Mouse (Mus musculus) limb, embryonic 15.5 days (tissue): ENCODE measurements around the gene Arfgef3. TPM values are rescaled to one million over a fixed set of nuclear protein-coding genes. Genes with fewer than 3 reads are reported as not detected.

Source experiments
- ATAC-seq: fragments of 200-750 bp; cut with Nextera tagmentation; 2 replicates; pipeline ENCODE4 v1.8.0; 2017; ENCODE audit warnings: low read depth, moderate TSS enrichment; ENCODE audit not compliant: insufficient number of reproducible peaks, low FRiP score, low TSS enrichment
- H3K27ac ChIP-seq: fragments of 300-500 bp; sonication (generic); 2 replicates; pipeline ENCODE4 v1.5.1; 2015; ENCODE audit warnings: moderate library complexity, mild to moderate bottlenecking, inconsistent platforms
- H3K27me3 ChIP-seq: fragments of 300-500 bp; sonication (generic); 2 replicates; pipeline ENCODE4 v1.6.1; 2015; ENCODE audit warnings: inconsistent platforms
- H3K36me3 ChIP-seq: fragments of 300-500 bp; sonication (generic); 2 replicates; pipeline ENCODE4 v1.6.1; 2015; ENCODE audit warnings: inconsistent platforms
- H3K4me1 ChIP-seq: fragments of 300-500 bp; sonication (generic); 2 replicates; pipeline ENCODE4 v1.6.1; 2015; ENCODE audit warnings: inconsistent platforms
- H3K4me2 ChIP-seq: fragments of 300-500 bp; sonication (generic); 2 replicates; pipeline ENCODE4 v1.6.1; 2015; ENCODE audit warnings: mild to moderate bottlenecking, inconsistent platforms
- H3K4me3 ChIP-seq: fragments of 300-500 bp; sonication (generic); 2 replicates; pipeline ENCODE4 v1.5.1; 2015; ENCODE audit warnings: mild to moderate bottlenecking, inconsistent platforms
- H3K9ac ChIP-seq: fragments of 300-500 bp; sonication (generic); 2 replicates; pipeline ENCODE4 v1.6.1; 2015; ENCODE audit warnings: inconsistent platforms
- H3K9me3 ChIP-seq: fragments of 300-500 bp; sonication (generic); 2 replicates; pipeline ENCODE4 v1.6.1; 2016; ENCODE audit warnings: inconsistent platforms
- WGBS: fragments of 180-500 bp; shearing (Covaris S2); methylation state at CpG from one replicate; pipeline ENCODE4 v1.1.7; 2015; 5-methylcytosine and 5-hydroxymethylcytosine counted together
- polyA plus RNA-seq: library from polyadenylated mRNA; unstranded; fragments of >200 nt; fragmentation: Nextera tagmentation; extraction: Ambion mirVana; gene quantifications from 2 replicates; pipeline ENCODE4 v1.2.1, GENCODE M21; 2015

Arfgef3 gene
- polyA plus RNA-seq, 1 experiment from 2014 or later: 1.2 TPM

DNA sequence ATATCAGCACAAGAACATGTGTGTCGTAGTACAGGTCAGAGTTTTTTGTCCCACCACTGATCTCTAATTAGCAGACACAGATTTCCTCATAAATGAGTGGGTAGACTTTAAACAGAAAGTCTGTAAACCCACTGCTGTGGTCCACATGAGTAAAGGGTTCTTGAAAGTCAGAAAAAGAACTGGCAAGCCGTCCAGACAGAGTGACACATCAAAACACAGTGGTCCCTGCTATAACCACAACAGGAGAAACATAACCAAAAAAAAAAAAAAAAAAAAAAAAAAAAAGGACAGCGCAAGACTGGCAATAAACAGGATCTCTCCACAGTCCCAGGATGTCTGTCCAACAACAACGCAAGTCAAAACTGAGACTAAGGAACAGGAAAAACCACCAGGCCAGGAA, 64.9 kb downstream of the Arfgef3 start:
- H3K27ac ChIP-seq: no peak overlapping the region
- H3K9me3 ChIP-seq: no peaks in the 10 kb centered on the region; the same call in 1 of the 2 replicates
- no peak overlapping the region for H3K9ac ChIP-seq
- 73% methylated on average over 4 of the region's 4 CpGs for WGBS
- no peak for ATAC-seq
- no peak overlapping the region for H3K4me3 ChIP-seq
- no peaks in the 10 kb centered on the region for H3K27me3 ChIP-seq
- no peaks in the 10 kb centered on the region for H3K4me1 ChIP-seq
- no peaks in the 10 kb centered on the region for H3K36me3 ChIP-seq
- no peak overlapping the region for H3K4me2 ChIP-seq

DNA sequence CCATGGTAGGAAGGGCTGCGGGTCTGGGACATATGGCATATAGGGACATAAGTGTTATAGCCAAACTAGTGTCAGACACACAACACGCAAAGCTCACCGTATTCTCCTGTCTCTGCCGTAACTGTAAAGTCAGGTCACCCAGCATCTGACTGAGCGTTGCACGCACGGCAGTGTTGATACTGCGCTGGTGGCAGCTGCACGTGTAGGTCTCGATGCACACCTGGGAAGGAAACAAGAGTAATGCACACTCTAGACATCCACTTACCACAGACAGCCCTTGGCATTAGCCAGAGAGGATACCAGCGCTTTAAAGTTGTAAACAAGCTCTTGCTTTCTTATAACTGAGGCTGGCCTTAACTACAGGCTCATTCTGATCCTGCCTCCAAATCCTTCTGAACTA, 79.0 kb downstream of the Arfgef3 start:
- Histone ChIP-seq H3K9ac (no peak overlapping the region), H3K4me2 (no peak overlapping the region), H3K27ac (no peak overlapping the region), H3K27me3 (no peaks in the 10 kb centered on the region), H3K4me1 (no peaks in the 10 kb centered on the region), H3K36me3 (no peaks in the 10 kb centered on the region), H3K9me3 (no peaks in the 10 kb centered on the region), H3K4me3 (no peak overlapping the region)
- ATAC-seq: no peak
- 92% methylated on average over 11 of the region's 11 CpGs for WGBS

DNA sequence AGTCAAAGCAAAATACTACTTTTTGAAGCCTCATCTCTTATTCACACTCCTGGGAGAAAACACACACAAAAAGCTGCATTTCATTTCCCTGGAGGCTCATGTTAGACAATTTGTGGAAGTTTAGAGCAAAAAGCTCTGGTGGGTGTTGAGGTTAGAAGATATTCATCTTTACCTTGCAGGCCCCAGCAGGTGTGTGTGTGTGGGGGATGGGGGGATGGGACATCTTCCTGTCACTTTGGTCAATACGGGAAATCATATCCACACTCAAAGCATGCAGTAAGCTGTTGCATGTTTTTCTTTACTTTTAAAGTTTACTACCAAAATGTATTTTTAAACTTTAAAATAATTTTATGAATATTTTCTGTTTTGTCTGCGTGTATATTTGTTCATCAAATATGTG, 79.7 kb downstream of the Arfgef3 start:
- Histone ChIP-seq H3K27me3 (no peaks in the 10 kb centered on the region), H3K4me3 (no peak overlapping the region), H3K36me3 (no peaks in the 10 kb centered on the region), H3K4me2 (no peak overlapping the region), H3K9ac (no peak overlapping the region), H3K27ac (no peak overlapping the region), H3K9me3 (no peaks in the 10 kb centered on the region), H3K4me1 (no peaks in the 10 kb centered on the region)
- no peak for ATAC-seq
- WGBS: 65% methylated on average over 2 of the region's 2 CpGs

DNA sequence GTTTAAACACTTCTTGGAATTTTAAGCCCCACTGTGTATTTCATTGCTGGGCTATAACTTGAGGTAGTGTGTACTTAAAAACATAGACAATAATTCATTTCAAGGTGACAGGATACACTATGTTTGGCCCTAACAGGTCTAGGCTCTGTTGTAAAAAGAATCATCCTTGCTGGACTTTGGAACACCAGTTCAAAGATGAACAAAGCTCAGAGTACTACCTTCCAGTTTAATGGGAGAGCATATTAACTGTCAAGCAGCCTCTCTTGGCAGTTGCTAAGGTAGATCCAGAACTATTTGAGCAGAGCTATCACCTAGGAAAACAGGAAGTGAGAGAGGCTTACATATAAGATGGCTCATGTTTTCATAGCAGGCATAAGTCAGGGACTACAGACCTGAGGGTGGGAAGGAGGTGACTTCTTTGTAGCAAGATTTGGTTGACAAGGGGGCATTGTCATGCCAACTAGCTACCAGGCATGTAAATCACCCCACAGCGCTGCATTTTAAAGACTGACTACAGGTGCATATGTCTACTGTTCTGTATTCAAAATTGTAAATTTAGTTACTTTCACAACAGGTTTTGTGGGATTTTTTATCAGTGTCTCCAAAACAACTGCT, 82.0 kb downstream of the Arfgef3 start:
- Histone ChIP-seq H3K9me3 (no peaks in the 10 kb centered on the region), H3K4me3 (no peak overlapping the region), H3K27me3 (no peaks in the 10 kb centered on the region), H3K27ac (no peak overlapping the region), H3K9ac (no peak overlapping the region), H3K36me3 (no peaks in the 10 kb centered on the region), H3K4me1 (no peaks in the 10 kb centered on the region), H3K4me2 (no peak overlapping the region)
- 83% methylated on average over 1 of the region's 1 CpGs for WGBS
- ATAC-seq: no peak

DNA sequence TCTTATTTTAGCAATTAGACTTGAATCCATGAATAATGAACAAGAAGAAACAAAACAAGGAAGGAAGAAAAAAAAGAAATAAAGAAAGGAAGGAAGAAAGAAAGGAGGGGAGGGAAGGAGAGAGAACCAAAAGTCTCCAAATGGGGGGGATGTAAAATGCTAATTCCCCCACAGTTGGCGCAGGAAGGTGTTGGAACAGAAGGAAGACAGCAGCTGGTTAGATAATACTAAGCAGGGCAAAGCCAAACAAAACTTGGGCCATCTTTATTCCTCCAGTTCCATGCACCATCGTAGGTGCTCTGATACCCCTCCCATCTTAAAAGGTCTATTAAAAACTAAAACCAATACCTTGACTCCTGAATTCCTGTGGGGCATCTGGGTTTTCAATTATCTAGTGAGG, 82.8 kb downstream of the Arfgef3 start:
- WGBS: 87% methylated on average over 2 of the region's 2 CpGs
- no peak overlapping the region for H3K4me2 ChIP-seq
- no peaks in the 10 kb centered on the region for H3K9me3 ChIP-seq
- no peaks in the 10 kb centered on the region for H3K36me3 ChIP-seq
- H3K4me1 ChIP-seq: no peaks in the 10 kb centered on the region
- no peaks in the 10 kb centered on the region for H3K27me3 ChIP-seq
- no peak overlapping the region for H3K4me3 ChIP-seq
- ATAC-seq: no peak
- H3K9ac ChIP-seq: no peak overlapping the region
- H3K27ac ChIP-seq: no peak overlapping the region

DNA sequence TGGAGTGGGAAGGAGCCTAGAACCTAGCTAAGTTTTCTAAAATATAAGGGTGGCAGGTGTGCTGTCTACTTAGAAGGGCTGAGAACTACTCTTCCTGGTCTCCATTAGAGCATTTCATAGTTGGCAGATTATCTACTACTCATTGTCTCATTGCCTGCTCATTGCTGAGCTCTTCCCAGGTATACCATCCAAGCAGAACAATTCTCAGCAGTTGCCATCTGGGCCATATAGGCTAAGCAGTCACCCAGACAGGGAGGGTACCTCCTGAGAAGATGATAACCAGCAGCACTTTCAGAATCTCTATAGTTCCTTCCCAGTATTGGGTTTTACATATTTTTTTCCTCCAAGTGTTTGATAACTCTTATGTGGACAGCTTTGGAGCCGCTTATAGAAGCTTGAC, 86.2 kb downstream of the Arfgef3 start:
- no peaks in the 10 kb centered on the region for H3K27me3 ChIP-seq
- H3K4me3 ChIP-seq: no peak overlapping the region
- 88% methylated on average over 1 of the region's 1 CpGs for WGBS
- H3K4me2 ChIP-seq: no peak overlapping the region
- no peak overlapping the region for H3K27ac ChIP-seq
- H3K36me3 ChIP-seq: no peaks in the 10 kb centered on the region
- no peaks in the 10 kb centered on the region for H3K4me1 ChIP-seq
- no peak for ATAC-seq
- H3K9me3 ChIP-seq: no peaks in the 10 kb centered on the region
- no peak overlapping the region for H3K9ac ChIP-seq

DNA sequence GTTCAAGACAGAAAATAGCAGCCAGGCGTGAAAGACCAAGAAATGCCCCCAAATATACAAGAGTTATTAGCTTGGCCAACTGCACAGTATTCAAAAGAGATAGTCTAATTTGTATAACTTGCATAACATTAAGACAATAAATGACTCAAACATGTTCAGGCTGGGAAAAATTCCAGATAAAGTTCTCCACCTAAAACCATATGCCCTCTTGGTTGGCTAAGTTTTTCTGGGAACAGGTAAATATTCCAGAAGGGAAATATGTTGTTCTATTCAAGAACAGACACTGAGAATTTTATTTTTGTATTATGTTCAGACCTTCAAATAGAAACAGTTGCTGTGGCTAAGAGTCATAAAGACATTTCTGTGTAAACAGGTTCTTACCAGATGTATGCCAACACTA, 96.7 kb downstream of the Arfgef3 start:
- H3K4me2 ChIP-seq: no peak overlapping the region
- H3K36me3 ChIP-seq: no peaks in the 10 kb centered on the region
- no peaks in the 10 kb centered on the region for H3K4me1 ChIP-seq
- H3K27me3 ChIP-seq: no peaks in the 10 kb centered on the region
- no peaks in the 10 kb centered on the region for H3K9me3 ChIP-seq
- H3K9ac ChIP-seq: no peak overlapping the region
- ATAC-seq: no peak
- no peak overlapping the region for H3K27ac ChIP-seq
- H3K4me3 ChIP-seq: no peak overlapping the region
- WGBS: 72% methylated on average over 1 of the region's 1 CpGs

DNA sequence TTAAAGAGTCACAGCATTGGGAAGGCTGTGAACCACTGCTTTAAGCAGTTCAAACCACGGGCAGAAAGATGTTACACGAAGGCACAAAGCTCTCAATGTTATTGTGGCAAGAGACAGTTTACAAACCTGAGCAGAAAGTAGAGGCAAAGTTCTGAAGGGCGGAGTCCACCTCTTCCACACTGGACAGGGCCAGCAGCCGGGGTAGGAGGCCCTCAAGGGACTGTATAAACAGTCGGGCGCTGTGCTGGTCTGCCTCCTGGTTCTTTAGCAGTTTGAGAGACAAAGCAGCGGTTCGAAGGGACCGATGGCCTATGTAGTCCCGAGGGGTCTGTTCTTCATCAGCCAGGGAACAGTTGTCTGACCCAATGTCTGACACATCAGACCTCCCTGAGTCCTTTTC, 97.7 kb downstream of the Arfgef3 start:
- no peak overlapping the region for H3K27ac ChIP-seq
- H3K9ac ChIP-seq: no peak overlapping the region
- H3K9me3 ChIP-seq: no peaks in the 10 kb centered on the region
- H3K4me3 ChIP-seq: no peak overlapping the region
- no peaks in the 10 kb centered on the region for H3K4me1 ChIP-seq
- no peak overlapping the region for H3K4me2 ChIP-seq
- ATAC-seq: no peak
- 76% methylated on average over 10 of the region's 10 CpGs for WGBS
- H3K36me3 ChIP-seq: no peaks in the 10 kb centered on the region
- H3K27me3 ChIP-seq: no peaks in the 10 kb centered on the region

DNA sequence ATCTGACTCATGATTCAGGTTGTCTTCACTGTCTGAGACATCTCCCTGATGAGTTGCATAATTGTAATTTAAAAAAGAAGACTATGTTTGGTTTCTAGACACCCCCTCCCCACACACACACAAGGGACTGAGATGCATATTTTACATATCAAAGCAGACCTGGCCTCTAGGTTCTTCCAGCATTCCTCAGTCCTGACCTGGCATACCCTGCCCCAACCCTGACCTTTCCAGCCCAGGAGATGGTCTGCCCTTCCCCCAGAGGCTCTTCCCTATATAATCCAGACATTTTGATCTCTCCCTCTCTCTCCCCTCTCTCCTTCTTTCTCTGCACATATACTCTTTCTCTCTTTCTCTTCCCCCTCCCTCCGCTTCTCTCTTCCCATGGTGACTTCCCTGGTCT, 99.4 kb downstream of the Arfgef3 start:
- no peak overlapping the region for H3K4me2 ChIP-seq
- no peak overlapping the region for H3K4me3 ChIP-seq
- no peaks in the 10 kb centered on the region for H3K9me3 ChIP-seq
- no peaks in the 10 kb centered on the region for H3K36me3 ChIP-seq
- no peak overlapping the region for H3K27ac ChIP-seq
- H3K27me3 ChIP-seq: no peaks in the 10 kb centered on the region
- no peaks in the 10 kb centered on the region for H3K4me1 ChIP-seq
- 89% methylated on average over 1 of the region's 1 CpGs for WGBS
- no peak for ATAC-seq
- H3K9ac ChIP-seq: no peak overlapping the region

DNA sequence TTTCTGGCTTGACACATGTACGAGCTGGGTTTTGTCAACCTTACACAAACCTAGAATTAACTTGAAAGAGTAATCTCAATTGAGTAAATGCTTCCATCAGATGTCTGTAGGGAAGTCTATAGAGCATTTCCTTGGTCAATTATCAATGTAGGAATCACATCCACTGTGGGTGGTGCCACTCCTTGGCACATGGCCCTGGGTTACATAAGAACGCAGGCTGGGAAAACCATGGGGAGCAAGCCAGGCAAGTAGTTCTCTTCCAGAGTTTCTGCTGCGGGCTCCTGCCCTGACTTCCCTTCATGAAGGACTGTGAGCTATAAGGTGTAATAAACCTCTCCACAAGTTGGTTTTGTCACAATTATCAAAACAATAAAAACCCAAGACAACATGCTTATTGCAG, 100.2 kb downstream of the Arfgef3 start:
- no peaks in the 10 kb centered on the region for H3K4me1 ChIP-seq
- WGBS: 71% methylated on average over 3 of the region's 3 CpGs
- no peak overlapping the region for H3K4me3 ChIP-seq
- H3K9ac ChIP-seq: no peak overlapping the region
- no peaks in the 10 kb centered on the region for H3K36me3 ChIP-seq
- no peak overlapping the region for H3K27ac ChIP-seq
- no peaks in the 10 kb centered on the region for H3K27me3 ChIP-seq
- ATAC-seq: no peak
- H3K4me2 ChIP-seq: no peak overlapping the region
- H3K9me3 ChIP-seq: no peaks in the 10 kb centered on the region

DNA sequence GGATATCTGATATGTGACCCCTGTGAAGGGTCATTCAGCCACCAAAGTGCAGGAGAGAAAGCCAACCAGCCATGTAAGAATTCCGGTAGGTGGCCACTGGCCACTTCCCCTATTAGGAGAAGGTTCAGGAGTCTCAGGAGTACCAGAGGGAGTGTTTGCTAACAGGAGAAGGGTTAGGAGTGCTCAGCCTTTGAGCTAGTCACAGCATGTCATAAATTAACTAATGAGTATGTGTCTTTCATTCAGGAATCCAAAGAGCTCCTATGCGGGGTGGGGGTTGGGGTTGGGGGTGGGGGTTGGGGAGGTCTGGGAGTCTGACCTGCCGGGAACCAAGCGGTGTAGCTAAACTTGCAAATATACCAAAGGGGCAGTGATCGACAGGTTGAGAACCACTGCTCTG, 100.9 kb downstream of the Arfgef3 start:
- no peaks in the 10 kb centered on the region for H3K36me3 ChIP-seq
- no peaks in the 10 kb centered on the region for H3K27me3 ChIP-seq
- H3K4me3 ChIP-seq: no peak overlapping the region
- no peak overlapping the region for H3K9ac ChIP-seq
- H3K4me1 ChIP-seq: no peaks in the 10 kb centered on the region
- no peaks in the 10 kb centered on the region for H3K9me3 ChIP-seq
- no peak overlapping the region for H3K27ac ChIP-seq
- ATAC-seq: no peak
- H3K4me2 ChIP-seq: no peak overlapping the region
- 59% methylated on average over 5 of the region's 5 CpGs for WGBS

DNA sequence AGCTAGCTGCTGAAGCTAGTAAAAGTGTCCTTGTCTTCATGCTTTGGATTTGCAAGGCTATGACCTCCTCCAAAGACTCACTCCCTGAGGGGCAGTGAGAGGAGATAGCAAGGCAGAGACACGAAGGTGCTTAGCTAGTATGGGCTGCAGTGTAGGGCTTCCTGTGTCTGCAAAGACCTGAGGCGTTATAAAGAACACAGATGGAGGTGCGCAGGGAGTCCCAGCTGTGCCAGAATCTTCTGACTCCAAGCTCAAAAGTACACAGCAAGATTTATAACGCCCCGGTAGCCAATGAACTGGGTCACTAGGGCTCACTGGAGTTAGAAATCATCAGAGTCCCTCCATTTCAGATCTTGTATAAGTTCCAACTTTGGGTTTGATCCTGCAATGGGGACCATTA, 103.2 kb downstream of the Arfgef3 start:
- no peaks in the 10 kb centered on the region for H3K9me3 ChIP-seq
- no peak for ATAC-seq
- no peak overlapping the region for H3K27ac ChIP-seq
- no peak overlapping the region for H3K9ac ChIP-seq
- H3K4me2 ChIP-seq: no peak overlapping the region
- no peak overlapping the region for H3K4me3 ChIP-seq
- H3K27me3 ChIP-seq: no peaks in the 10 kb centered on the region
- no peaks in the 10 kb centered on the region for H3K4me1 ChIP-seq
- H3K36me3 ChIP-seq: no peaks in the 10 kb centered on the region
- WGBS: 78% methylated on average over 5 of the region's 5 CpGs

DNA sequence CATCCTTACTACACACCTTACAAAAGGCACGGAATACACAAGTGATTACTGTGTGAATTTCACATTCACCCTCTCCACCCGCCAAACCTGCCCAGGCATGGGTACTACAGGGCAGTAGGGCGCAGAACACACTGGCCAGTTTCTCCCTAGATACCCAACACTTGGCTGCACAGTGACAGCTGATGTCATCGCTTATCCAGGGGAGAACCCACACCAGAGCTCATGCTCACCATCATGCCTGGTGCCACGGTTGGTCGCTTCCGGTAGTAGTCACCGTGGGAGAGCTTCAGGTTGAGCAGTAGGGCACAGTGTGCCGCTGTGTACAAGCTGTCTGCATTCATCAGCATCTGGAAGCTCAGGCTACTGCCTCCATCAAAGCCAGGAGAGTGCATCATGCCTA, 108.3 kb downstream of the Arfgef3 start:
- Histone ChIP-seq H3K27me3 (no peaks in the 10 kb centered on the region), H3K4me1 (no peaks in the 10 kb centered on the region), H3K4me2 (no peak overlapping the region), H3K4me3 (no peak overlapping the region), H3K9me3 (no peaks in the 10 kb centered on the region), H3K36me3 (no peaks in the 10 kb centered on the region), H3K27ac (no peak overlapping the region), H3K9ac (no peak overlapping the region)
- WGBS: 92% methylated on average over 9 of the region's 9 CpGs
- no peak for ATAC-seq
